ENCODE assay signal across 9 mouse cellular contexts in genomic region chr9:105554439-105554807, GRCm38 (mm10). TPM values are rescaled to one million over a fixed set of nuclear protein-coding genes. Genes with fewer than 3 reads are reported as not detected.
DNase-seq lines count a peak whose midpoint lies in the region; ATAC-seq lines count a peak whose summit lies in the region.
"Had no signal": no experiment of that assay in that cellular context is flagged by ENCODE, and none has a peak within 500 bp of the region (broad histone marks: within the 10 kb centered on the region; RNA-seq: fewer than 3 reads in every experiment).

No protein-coding gene starts in this region.

- peak overlapping the region; percentile 50 for H3K4me2 ChIP-seq in heart, embryonic 15.5 days
- no peak overlapping the region for H3K4me2 ChIP-seq in embryonic facial prominence, embryonic 11.5 days (ENCODE audit: low read depth, low read length)
- peak overlapping the region; percentile 36 for H3K4me2 ChIP-seq in hindbrain, embryonic 13.5 days
- H3K4me2 ChIP-seq in midbrain, embryonic 13.5 days (replicated peaks) = peak overlapping the region; percentile 38; the same call in 1 of the 2 replicates

- no peaks in the 10 kb centered on the region for H3K36me3 ChIP-seq in heart, embryonic 15.5 days
- H3K36me3 ChIP-seq in embryonic facial prominence, embryonic 11.5 days (replicated peaks; ENCODE audit: control insufficient read depth, insufficient read depth, low read depth, low read length) = no peaks in the 10 kb centered on the region
- H3K36me3 ChIP-seq in hindbrain, embryonic 13.5 days = no peaks in the 10 kb centered on the region
- H3K36me3 ChIP-seq in midbrain, embryonic 13.5 days = no peaks in the 10 kb centered on the region

- no peak for DNase-seq in heart, postnatal 4 days
- no peak for DNase-seq in embryonic facial prominence, embryonic 11.5 days (ENCODE audit: low spot score)
- no peak for DNase-seq in cerebellum, postnatal 36 days
- no peak for DNase-seq in retina, postnatal 1 day
- no peak for DNase-seq in right cerebral cortex, postnatal 14 days

- H3K9me3 ChIP-seq in heart, embryonic 15.5 days (replicated peaks) = no peaks in the 10 kb centered on the region
- no peaks in the 10 kb centered on the region for H3K9me3 ChIP-seq in embryonic facial prominence, embryonic 11.5 days (replicated peaks; ENCODE audit: control insufficient read depth, low read length)
- no peaks in the 10 kb centered on the region for H3K9me3 ChIP-seq in hindbrain, embryonic 13.5 days
- no peaks in the 10 kb centered on the region for H3K9me3 ChIP-seq in midbrain, embryonic 13.5 days

- no peak overlapping the region; the same call in 1 of the 2 replicates for H3K4me3 ChIP-seq in heart, embryonic 15.5 days
- H3K4me3 ChIP-seq in embryonic facial prominence, embryonic 11.5 days (ENCODE audit: low read depth, low read length) = no peak overlapping the region
- H3K4me3 ChIP-seq in hindbrain, embryonic 13.5 days = 0 out of 2 replicates have a peak overlapping the region, but pooled peaks have one; percentile 3
- no peak overlapping the region for H3K4me3 ChIP-seq in midbrain, embryonic 13.5 days (replicated peaks)

- no peak overlapping the region for H3K27ac ChIP-seq in heart, embryonic 15.5 days
- no peak overlapping the region for H3K27ac ChIP-seq in embryonic facial prominence, embryonic 11.5 days (replicated peaks; ENCODE audit: low read depth, low read length)
- H3K27ac ChIP-seq in hindbrain, embryonic 13.5 days = peak overlapping the region; percentile 73
- H3K27ac ChIP-seq in midbrain, embryonic 13.5 days = peak overlapping the region; percentile 79
- H3K27ac ChIP-seq: liver, embryonic 14.5 days had no signal

- WGBS in heart, embryonic 15.5 days = 69% methylated on average over 7 of the region's 7 CpGs
- WGBS in embryonic facial prominence, embryonic 11.5 days = 72% methylated on average over 7 of the region's 7 CpGs
- 56% methylated on average over 7 of the region's 7 CpGs for WGBS in hindbrain, embryonic 13.5 days
- WGBS in midbrain, embryonic 13.5 days = 50% methylated on average over 7 of the region's 7 CpGs

- no peak for ATAC-seq in heart, embryonic 15.5 days (replicated peaks; ENCODE audit: insufficient number of reproducible peaks, insufficient read depth, low FRiP score, low read depth)
- ATAC-seq in embryonic facial prominence, embryonic 11.5 days (replicated peaks; ENCODE audit: insufficient number of reproducible peaks, low FRiP score, low TSS enrichment, low read depth) = no peak
- ATAC-seq in hindbrain, embryonic 13.5 days (ENCODE audit: low FRiP score) = no peak
- ATAC-seq in midbrain, embryonic 13.5 days = peak; percentile 4; the same call in 1 of the 2 replicates

- no peaks in the 10 kb centered on the region for H3K27me3 ChIP-seq in heart, embryonic 15.5 days
- H3K27me3 ChIP-seq in embryonic facial prominence, embryonic 11.5 days (ENCODE audit: control insufficient read depth, insufficient read depth, low read length) = no peaks in the 10 kb centered on the region
- H3K27me3 ChIP-seq in hindbrain, embryonic 13.5 days = no peaks in the 10 kb centered on the region
- H3K27me3 ChIP-seq in midbrain, embryonic 13.5 days = no peaks in the 10 kb centered on the region

- no peak overlapping the region for H3K9ac ChIP-seq in heart, embryonic 15.5 days
- H3K9ac ChIP-seq in embryonic facial prominence, embryonic 11.5 days (replicated peaks; ENCODE audit: low read length) = peak overlapping the region; percentile 39
- H3K9ac ChIP-seq in hindbrain, embryonic 13.5 days = peak overlapping the region; percentile 56; the same call in 1 of the 2 replicates
- H3K9ac ChIP-seq in midbrain, embryonic 13.5 days (replicated peaks) = peak overlapping the region; percentile 36; the same call in 1 of the 2 replicates
- H3K9ac ChIP-seq: liver, embryonic 14.5 days had no signal

- H3K4me1 ChIP-seq in heart, embryonic 15.5 days (replicated peaks) = 0 out of 2 replicates have a peak, but pooled peaks cover 3% of the 10 kb centered on the region
- no peaks in the 10 kb centered on the region for H3K4me1 ChIP-seq in embryonic facial prominence, embryonic 11.5 days (ENCODE audit: control insufficient read depth, insufficient read depth, low read length)
- H3K4me1 ChIP-seq in hindbrain, embryonic 13.5 days (replicated peaks) = peaks cover 56% of the 10 kb centered on the region
- H3K4me1 ChIP-seq in midbrain, embryonic 13.5 days (replicated peaks) = peaks cover 49% of the 10 kb centered on the region

RNA-seq across cellular contexts. Expression of gene Atp2c1, which starts 27.3 kb away (rescaled TPM):
- polyA plus RNA-seq in heart, embryonic 15.5 days (2015; fragmentation: Nextera tagmentation; extraction: Ambion mirVana) = 47.9 and 49.6 TPM in 2 replicates
- 10 to 100 TPM; 45.6 to 56.2 TPM for total RNA-seq in heart, postnatal 4 days (2021)
- polyA plus RNA-seq in embryonic facial prominence, embryonic 11.5 days (2014; fragmentation: Nextera tagmentation; extraction: Ambion mirVana) = 63.9 and 67.5 TPM in 2 replicates
- polyA plus RNA-seq in hindbrain, embryonic 13.5 days (2015; fragmentation: Nextera tagmentation; extraction: Ambion mirVana) = 87.3 and 96.3 TPM in 2 replicates
- 85.8 and 89.0 TPM in 2 replicates for polyA plus RNA-seq in midbrain, embryonic 13.5 days (2015; fragmentation: Nextera tagmentation; extraction: Ambion mirVana)

Comparison
In these comparisons a context has a peak if more than half of its experiments do, and no peak if none do; other contexts are left out.
1. H3K27ac ChIP-seq: peak in hindbrain, embryonic 13.5 days (single experiment) and midbrain, embryonic 13.5 days (single experiment); none in heart, embryonic 15.5 days (single experiment) and embryonic facial prominence, embryonic 11.5 days (single experiment).